Mouse (Mus musculus) MEL (cell line): ENCODE data around the gene Rnasek. TPM values are rescaled to one million over a fixed set of nuclear protein-coding genes. Genes with fewer than 3 reads are reported as not detected.

Source experiments
- DNase-seq: peaks from one replicate; pipeline ENCODE4 v3.0.0; 2011; ENCODE audit warnings: low read depth, low spot score
- H3K27ac ChIP-seq: 2 replicates; pipeline ENCODE4 v1.5.1; 2012; ENCODE audit warnings: low read depth, mild to moderate bottlenecking, control low read depth, low read length, moderate library complexity; ENCODE audit not compliant: control insufficient read depth
- H3K27me3 ChIP-seq, 2 experiments: fragments of 150-350 bp in 1 of 2; sonication (generic) in 1 of 2; 2 replicates each; pipeline ENCODE4 v1.6.1; 2012; ENCODE audit warnings: low read length in 2 of 2, mild to moderate bottlenecking in 2 of 2, improper control_type of control experiment in 1 of 2, moderate library complexity in 1 of 2; ENCODE audit not compliant: insufficient read depth in 2 of 2, control insufficient read depth in 1 of 2
- H3K36me3 ChIP-seq, 2 experiments: 2 replicates each; pipeline ENCODE4 v1.6.1; 2012 to 2014; ENCODE audit warnings: low read length in 2 of 2, improper control_type of control experiment in 1 of 2, inconsistent platforms in 1 of 2, mild to moderate bottlenecking in 1 of 2; ENCODE audit not compliant: insufficient read depth in 2 of 2, control insufficient read depth in 1 of 2
- H3K4me1 ChIP-seq, 2 experiments: fragments of 150-350 bp in 1 of 2; sonication (generic) in 1 of 2; 2 replicates each; pipeline ENCODE4 v1.6.1; 2012; ENCODE audit warnings: low read length in 2 of 2, improper control_type of control experiment in 1 of 2, mild to moderate bottlenecking in 1 of 2; ENCODE audit not compliant: insufficient read depth in 2 of 2, control insufficient read depth in 1 of 2
- H3K4me3 ChIP-seq, 2 experiments: fragments of 150-350 bp in 1 of 2; sonication (generic) in 1 of 2; 2 replicates each; pipeline ENCODE4 v1.5.1; 2012; ENCODE audit warnings: low read depth in 2 of 2, low read length in 2 of 2, mild to moderate bottlenecking in 2 of 2, moderate library complexity in 2 of 2, control low read depth in 1 of 2, improper control_type of control experiment in 1 of 2; ENCODE audit not compliant: control insufficient read depth in 1 of 2, insufficient read depth in 1 of 2
- H3K79me2 ChIP-seq: 2 replicates; pipeline ENCODE4 v1.6.1; 2012; ENCODE audit warnings: mild to moderate bottlenecking, low read length, moderate library complexity; ENCODE audit not compliant: control insufficient read depth, poor library complexity, insufficient read depth
- H3K9ac ChIP-seq: 2 replicates; pipeline ENCODE4 v1.6.1; 2012; ENCODE audit warnings: low read depth, mild to moderate bottlenecking, control low read depth, low read length, moderate library complexity; ENCODE audit not compliant: control insufficient read depth, poor library complexity, severe bottlenecking
- H3K9me3 ChIP-seq: fragments of 150-350 bp; sonication (generic); replicated peaks from 2 replicates; pipeline ENCODE4 v1.6.1; 2012; ENCODE audit warnings: mild to moderate bottlenecking, low read length, improper control_type of control experiment, moderate library complexity; ENCODE audit not compliant: insufficient read depth
- ELF1 ChIP-seq: IDR thresholded peaks from 2 replicates; pipeline ENCODE4 v1.6.1; 2014; ENCODE audit warnings: low read depth, mild to moderate bottlenecking, inconsistent platforms, low read length, improper control_type of control experiment, moderate library complexity
- ETS1 ChIP-seq: IDR thresholded peaks from 2 replicates; pipeline ENCODE4 v1.6.1; 2012; ENCODE audit warnings: low read depth, mild to moderate bottlenecking, inconsistent platforms, low read length, improper control_type of control experiment, moderate library complexity
- JUND ChIP-seq: IDR thresholded peaks from 2 replicates; pipeline ENCODE4 v1.6.1; 2011; ENCODE audit warnings: low read depth, mild to moderate bottlenecking, improper control_type of control experiment, low read length
- MEF2A ChIP-seq: IDR thresholded peaks from 2 replicates; pipeline ENCODE4 v1.6.1; 2014; ENCODE audit warnings: low read depth, mild to moderate bottlenecking, inconsistent platforms, low read length, improper control_type of control experiment; ENCODE audit not compliant: poor library complexity, insufficient replicate concordance, severe bottlenecking; ENCODE audit errors: extremely low read depth
- MXI1 ChIP-seq: IDR thresholded peaks from 2 replicates; pipeline ENCODE4 v1.6.1; 2011; ENCODE audit warnings: mild to moderate bottlenecking, low read depth, low read length, improper control_type of control experiment
- MYB ChIP-seq: IDR thresholded peaks from 2 replicates; pipeline ENCODE4 v1.6.1; 2011; ENCODE audit warnings: mild to moderate bottlenecking, low read depth, low read length, improper control_type of control experiment
- MYC ChIP-seq: IDR thresholded peaks from 2 replicates; pipeline ENCODE4 v1.6.1; 2011; ENCODE audit warnings: low read depth, mild to moderate bottlenecking, low read length, improper control_type of control experiment, moderate library complexity
- POLR2AphosphoS2 ChIP-seq: IDR thresholded peaks from 2 replicates; pipeline ENCODE4 v1.6.1; 2011; ENCODE audit warnings: low read length, improper control_type of control experiment
- TAL1 ChIP-seq: IDR thresholded peaks from 2 replicates; pipeline ENCODE4 v1.6.1; 2012; ENCODE audit warnings: mild to moderate bottlenecking, inconsistent platforms, low read length, moderate library complexity, mixed read lengths
- TBP ChIP-seq: IDR thresholded peaks from 2 replicates; pipeline ENCODE4 v1.8.0; 2011; ENCODE audit warnings: low read depth, low read length, improper control_type of control experiment
- USF1 ChIP-seq: IDR thresholded peaks from 2 replicates; pipeline ENCODE4 v1.6.1; 2014; ENCODE audit warnings: low read depth, mild to moderate bottlenecking, inconsistent platforms, low read length, improper control_type of control experiment, moderate library complexity
- ZC3H11A ChIP-seq: IDR thresholded peaks from 2 replicates; pipeline ENCODE4 v1.6.1; 2012; ENCODE audit warnings: low read depth, mild to moderate bottlenecking, inconsistent platforms, low read length, improper control_type of control experiment
- ZNF384 ChIP-seq: IDR thresholded peaks from 2 replicates; pipeline ENCODE4 v1.6.1; 2012; ENCODE audit warnings: low read depth, mild to moderate bottlenecking, inconsistent platforms, low read length, improper control_type of control experiment
- polyA plus RNA-seq, 2 experiments: library from polyadenylated mRNA; stranded (reverse) in 1 of 2; unstranded in 1 of 2; fragments of >175 nt in 1 of 2; fragments of >200 nt in 1 of 2; gene quantifications; 2 replicates each; pipeline versions ENCODE4 v1.2.1 to v1.2.4; 2012; ENCODE audit warnings: low replicate concordance in 2 of 2, low read depth in 1 of 2; ENCODE audit not compliant: insufficient read length in 2 of 2, insufficient read depth in 1 of 2, missing spikeins in 1 of 2
- total RNA-seq: library from RNA; depleted of rRNA; stranded (reverse); fragments of 300-350 nt; gene quantifications from 2 replicates; pipeline ENCODE4 v1.2.3, GENCODE M21; 2012

Gene Rnasek
- total and polyA plus RNA-seq, 3 experiments = 56.2 to 179 TPM; not detected in 1

GRCm38 (mm10) chr11:70210681-70211080, 29.0 kb downstream of the Rnasek start:
- H3K27me3 ChIP-seq = peaks cover 2% of the 10 kb centered on the region in 2 experiments; a peak in 2 of 4 replicates
- TF ChIP-seq TBP = no peak
- TF ChIP-seq, all 39 proteins: peak for 0
- no peaks in the 10 kb centered on the region for H3K36me3 ChIP-seq
- H3K4me1 ChIP-seq = peaks cover 0 to 5% of the 10 kb centered on the region in 2 experiments; a peak in 1 of 4 replicates
- H3K27ac ChIP-seq = no peak overlapping the region
- no peaks in the 10 kb centered on the region for H3K9me3 ChIP-seq
- H3K79me2 ChIP-seq = no peaks in the 10 kb centered on the region
- no peak overlapping the region for H3K9ac ChIP-seq
- DNase-seq = no peak
- H3K4me3 ChIP-seq = no peak overlapping the region

GRCm38 (mm10) chr11:70208778-70209388, 30.8 kb downstream of the Rnasek start:
- H3K36me3 ChIP-seq = no peaks in the 10 kb centered on the region
- TF ChIP-seq MYC = no peak
- TF ChIP-seq ZNF384 = peak; percentile 62; the same call in 1 of the 2 replicates
- no peak for TF ChIP-seq ZC3H11A
- H3K27me3 ChIP-seq = peaks cover 2 to 4% of the 10 kb centered on the region in 2 experiments; a peak in 3 of 4 replicates
- no peaks in the 10 kb centered on the region for H3K9me3 ChIP-seq
- no peak for DNase-seq
- H3K4me3 ChIP-seq = no peak overlapping the region
- H3K4me1 ChIP-seq = peaks cover 0 to 5% of the 10 kb centered on the region in 2 experiments; a peak in 1 of 4 replicates
- H3K9ac ChIP-seq = no peak overlapping the region
- no peak overlapping the region for H3K27ac ChIP-seq
- H3K79me2 ChIP-seq = no peaks in the 10 kb centered on the region

- no peak for TF ChIP-seq MYB
- TF ChIP-seq JUND = no peak
- no peak for TF ChIP-seq ETS1
- TF ChIP-seq MEF2A = no peak
- no peak for TF ChIP-seq ELF1
- no peak for TF ChIP-seq TAL1
- no peak for TF ChIP-seq POLR2AphosphoS2
- no peak for TF ChIP-seq MXI1
- no peak for TF ChIP-seq USF1
- no peak for DNase-seq
- no peaks in the 10 kb centered on the region for H3K4me1 ChIP-seq
- H3K27me3 ChIP-seq = peaks cover 5% of the 10 kb centered on the region in 2 experiments; a peak in 3 of 4 replicates
- no peaks in the 10 kb centered on the region for H3K79me2 ChIP-seq
- no peak overlapping the region for H3K4me3 ChIP-seq
- H3K9ac ChIP-seq = no peak overlapping the region
- no peaks in the 10 kb centered on the region for H3K36me3 ChIP-seq
- no peak overlapping the region for H3K27ac ChIP-seq
- no peaks in the 10 kb centered on the region for H3K9me3 ChIP-seq
These were observed 32.4 kb downstream of the Rnasek start for GRCm38 (mm10) chr11:70207283-70207682.
